Mouse (Mus musculus) embryonic facial prominence, embryonic 14.5 days (tissue): ENCODE measurements around the gene Slc25a21. TPM values are rescaled to one million over a fixed set of nuclear protein-coding genes. Genes with fewer than 3 reads are reported as not detected.

Source experiments
- ATAC-seq: fragments of 200-750 bp; cut with Nextera tagmentation; 2 replicates; pipeline ENCODE4 v1.8.0; 2017; ENCODE audit warnings: low read depth, moderate number of reproducible peaks, moderate TSS enrichment
- DNase-seq: peaks from one replicate; pipeline ENCODE4 v3.0.0-alpha.2; 2015; ENCODE audit warnings: low spot score
- H3K27ac ChIP-seq: fragments of 300-500 bp; sonication (generic); replicated peaks from 2 replicates; pipeline ENCODE4 v1.5.1; 2014; ENCODE audit warnings: low read depth, mild to moderate bottlenecking, low read length, moderate library complexity
- H3K27me3 ChIP-seq: fragments of 300-500 bp; sonication (generic); replicated peaks from 2 replicates; pipeline ENCODE4 v1.6.1; 2014; ENCODE audit warnings: low read length; ENCODE audit not compliant: control insufficient read depth, insufficient read depth
- H3K36me3 ChIP-seq: fragments of 300-500 bp; sonication (generic); 2 replicates; pipeline ENCODE4 v1.6.1; 2014; ENCODE audit warnings: low read length, mixed read lengths; ENCODE audit not compliant: control insufficient read depth, insufficient read depth
- H3K4me1 ChIP-seq: fragments of 300-500 bp; sonication (generic); 2 replicates; pipeline ENCODE4 v1.6.1; 2014; ENCODE audit warnings: antibody characterized with exemption, low read length; ENCODE audit not compliant: control insufficient read depth, insufficient read depth
- H3K4me2 ChIP-seq: fragments of 300-500 bp; sonication (generic); 2 replicates; pipeline ENCODE4 v1.6.1; 2014; ENCODE audit warnings: low read depth, mild to moderate bottlenecking, low read length, moderate library complexity, mixed read lengths
- H3K4me3 ChIP-seq: fragments of 300-500 bp; sonication (generic); 2 replicates; pipeline ENCODE4 v1.5.1; 2014; ENCODE audit warnings: low read depth, mild to moderate bottlenecking, low read length
- H3K9ac ChIP-seq: fragments of 300-500 bp; sonication (generic); 2 replicates; pipeline ENCODE4 v1.6.1; 2014; ENCODE audit warnings: low read depth, mild to moderate bottlenecking, low read length, moderate library complexity, mixed read lengths
- H3K9me3 ChIP-seq: fragments of 300-500 bp; sonication (generic); 2 replicates; pipeline ENCODE4 v1.6.1; 2016; ENCODE audit warnings: low read length; ENCODE audit not compliant: control insufficient read depth
- WGBS: fragments of 180-500 bp; shearing (Covaris S2); extraction: QIAGEN DNeasy Blood & Tissue Kit; methylation state at CpG from one replicate; pipeline ENCODE4 v1.1.7; 2014; 5-methylcytosine and 5-hydroxymethylcytosine counted together
- polyA plus RNA-seq: library from polyadenylated mRNA; unstranded; fragments of >200 nt; fragmentation: Nextera tagmentation; extraction: Ambion mirVana; gene quantifications from 2 replicates; pipeline ENCODE4 v1.2.1, GENCODE M21; 2014

Slc25a21 gene
- polyA plus RNA-seq, 1 experiment from 2014 or later: 0.58 TPM

- Histone ChIP-seq H3K9ac (no peak overlapping the region), H3K4me1 (no peaks in the 10 kb centered on the region), H3K36me3 (no peaks in the 10 kb centered on the region), H3K27ac (no peak overlapping the region), H3K27me3 (no peaks in the 10 kb centered on the region), H3K9me3 (no peaks in the 10 kb centered on the region), H3K4me3 (no peak overlapping the region), H3K4me2 (no peak overlapping the region)
- DNase-seq (no peak), ATAC-seq (no peak)
- 62% methylated on average over 4 of the region's 4 CpGs for WGBS
These were observed 177.5 kb downstream of the Slc25a21 start for GRCm38 (mm10) chr12:57019737-57020136.

GRCm38 (mm10) chr12:57016845-57017244, 180.4 kb downstream of the Slc25a21 start:
- Histone ChIP-seq H3K4me2 (no peak overlapping the region), H3K4me1 (no peaks in the 10 kb centered on the region), H3K9me3 (no peaks in the 10 kb centered on the region), H3K36me3 (no peaks in the 10 kb centered on the region), H3K4me3 (no peak overlapping the region), H3K9ac (no peak overlapping the region), H3K27me3 (no peaks in the 10 kb centered on the region), H3K27ac (no peak overlapping the region)
- no peak for DNase-seq
- WGBS: 80% methylated on average over 3 of the region's 3 CpGs
- ATAC-seq: no peak

GRCm38 (mm10) chr12:57016324-57016723, 180.9 kb downstream of the Slc25a21 start:
- ATAC-seq: peak; percentile 44; the same call in 1 of the 2 replicates
- Histone ChIP-seq H3K4me2 (no peak overlapping the region), H3K4me3 (no peak overlapping the region), H3K27ac (no peak overlapping the region), H3K4me1 (no peaks in the 10 kb centered on the region), H3K9ac (no peak overlapping the region), H3K36me3 (no peaks in the 10 kb centered on the region), H3K9me3 (no peaks in the 10 kb centered on the region), H3K27me3 (no peaks in the 10 kb centered on the region)
- peak; percentile 33 for DNase-seq
- 46% methylated on average over 3 of the region's 3 CpGs for WGBS

GRCm38 (mm10) chr12:57009010-57009409, 188.3 kb downstream of the Slc25a21 start:
- H3K4me2 ChIP-seq: no peak overlapping the region
- H3K36me3 ChIP-seq: no peaks in the 10 kb centered on the region
- 50% methylated on average over 11 of the region's 11 CpGs for WGBS
- H3K27ac ChIP-seq: no peak overlapping the region
- no peaks in the 10 kb centered on the region for H3K27me3 ChIP-seq
- H3K9me3 ChIP-seq: no peaks in the 10 kb centered on the region
- no peak overlapping the region for H3K4me3 ChIP-seq
- no peaks in the 10 kb centered on the region for H3K4me1 ChIP-seq
- ATAC-seq (no peak), DNase-seq (no peak)
- no peak overlapping the region for H3K9ac ChIP-seq

GRCm38 (mm10) chr12:56986049-56986448, 211.2 kb downstream of the Slc25a21 start:
- Histone ChIP-seq H3K27me3 (peaks cover 7% of the 10 kb centered on the region; the same call in 1 of the 2 replicates), H3K4me2 (no peak overlapping the region), H3K36me3 (no peaks in the 10 kb centered on the region), H3K9ac (no peak overlapping the region), H3K9me3 (no peaks in the 10 kb centered on the region), H3K27ac (no peak overlapping the region), H3K4me3 (no peak overlapping the region), H3K4me1 (no peaks in the 10 kb centered on the region; the same call in 1 of the 2 replicates)
- ATAC-seq: no peak
- DNase-seq: peak; percentile 65
- WGBS: 6% methylated on average over 5 of the region's 5 CpGs

GRCm38 (mm10) chr12:56982066-56982626, 215.1 kb downstream of the Slc25a21 start:
- H3K9ac ChIP-seq: no peak overlapping the region; the same call in 1 of the 2 replicates
- H3K9me3 ChIP-seq: no peaks in the 10 kb centered on the region
- DNase-seq: peak; percentile 63
- no peaks in the 10 kb centered on the region for H3K36me3 ChIP-seq
- no peak overlapping the region for H3K4me3 ChIP-seq
- 55% methylated on average over 15 of the region's 18 CpGs for WGBS
- H3K4me1 ChIP-seq: no peaks in the 10 kb centered on the region; the same call in 1 of the 2 replicates
- ATAC-seq: peak; percentile 82
- H3K4me2 ChIP-seq: peak overlapping the region; percentile 24
- peaks cover 7% of the 10 kb centered on the region; the same call in 1 of the 2 replicates for H3K27me3 ChIP-seq
- no peak overlapping the region for H3K27ac ChIP-seq

GRCm38 (mm10) chr12:56975256-56975655, 222.0 kb downstream of the Slc25a21 start:
- Histone ChIP-seq H3K4me1 (no peaks in the 10 kb centered on the region), H3K9ac (no peak overlapping the region), H3K27ac (no peak overlapping the region), H3K9me3 (no peaks in the 10 kb centered on the region), H3K27me3 (no peaks in the 10 kb centered on the region), H3K4me3 (no peak overlapping the region), H3K36me3 (no peaks in the 10 kb centered on the region), H3K4me2 (no peak overlapping the region)
- 67% methylated on average over 6 of the region's 6 CpGs for WGBS
- DNase-seq (no peak), ATAC-seq (no peak)

GRCm38 (mm10) chr12:56963236-56963635, 234.0 kb downstream of the Slc25a21 start:
- Histone ChIP-seq H3K9me3 (0 out of 2 replicates have a peak, but pooled peaks cover 4% of the 10 kb centered on the region), H3K27ac (no peak overlapping the region), H3K9ac (no peak overlapping the region), H3K36me3 (no peaks in the 10 kb centered on the region), H3K4me1 (peaks cover 6% of the 10 kb centered on the region; the same call in 1 of the 2 replicates), H3K4me3 (no peak overlapping the region), H3K4me2 (no peak overlapping the region), H3K27me3 (no peaks in the 10 kb centered on the region)
- ATAC-seq (no peak), DNase-seq (no peak)
- WGBS: 35% methylated on average over 4 of the region's 4 CpGs
